Mouse (Mus musculus): Measurements from ENCODE around the gene Nipa1.

Nipa1 gene

GRCm38 (mm10) chr7:55938341-55938740 is 81.4 kb downstream of the Nipa1 start:
- in situ Hi-C loops (cut with MboI, MseI) = no loop called here

GRCm38 (mm10) chr7:55935025-55935424 is 84.7 kb downstream of the Nipa1 start:
- in situ Hi-C loops (cut with MboI, MseI) = no loop called here

GRCm38 (mm10) chr7:55928649-55929048 is 91.1 kb downstream of the Nipa1 start:
- in situ Hi-C loops (cut with MboI, MseI) = no loop called here

All from T-helper 1 cell (primary cell).